Mouse (Mus musculus) hindbrain, embryonic 13.5 days (tissue): ENCODE measurements around the gene Fam20a. TPM values are rescaled to one million over a fixed set of nuclear protein-coding genes. Genes with fewer than 3 reads are reported as not detected.

ENCODE experiments used
- ATAC-seq: fragments of 200-750 bp; cut with Nextera tagmentation; 2 replicates; pipeline ENCODE4 v1.8.0; 2017; ENCODE audit warnings: moderate TSS enrichment; ENCODE audit not compliant: low FRiP score
- H3K27ac ChIP-seq: fragments of 300-500 bp; sonication (generic); 2 replicates; pipeline ENCODE4 v1.5.1; 2015; ENCODE audit warnings: inconsistent platforms, mild to moderate bottlenecking, moderate library complexity
- H3K27me3 ChIP-seq: fragments of 300-500 bp; sonication (generic); 2 replicates; pipeline ENCODE4 v1.6.1; 2015; ENCODE audit warnings: mild to moderate bottlenecking, inconsistent platforms
- H3K36me3 ChIP-seq: fragments of 300-500 bp; sonication (generic); 2 replicates; pipeline ENCODE4 v1.6.1; 2015; ENCODE audit warnings: mild to moderate bottlenecking, inconsistent platforms
- H3K4me1 ChIP-seq: fragments of 300-500 bp; sonication (generic); replicated peaks from 2 replicates; pipeline ENCODE4 v1.6.1; 2015; ENCODE audit warnings: inconsistent platforms
- H3K4me2 ChIP-seq: fragments of 300-500 bp; sonication (generic); 2 replicates; pipeline ENCODE4 v1.6.1; 2015; ENCODE audit warnings: inconsistent platforms, mild to moderate bottlenecking, moderate library complexity
- H3K4me3 ChIP-seq: fragments of 300-500 bp; sonication (generic); 2 replicates; pipeline ENCODE4 v1.5.1; 2015; ENCODE audit warnings: mild to moderate bottlenecking, inconsistent platforms
- H3K9ac ChIP-seq: fragments of 300-500 bp; sonication (generic); 2 replicates; pipeline ENCODE4 v1.6.1; 2015; ENCODE audit warnings: mild to moderate bottlenecking, inconsistent platforms
- H3K9me3 ChIP-seq: fragments of 300-500 bp; sonication (generic); 2 replicates; pipeline ENCODE4 v1.6.1; 2016; ENCODE audit warnings: inconsistent platforms
- WGBS: fragments of 180-500 bp; shearing (Covaris S2); methylation state at CpG from one replicate; pipeline ENCODE4 v1.1.7; 2015; 5-methylcytosine and 5-hydroxymethylcytosine counted together
- polyA plus RNA-seq: library from polyadenylated mRNA; unstranded; fragments of >200 nt; fragmentation: Nextera tagmentation; extraction: Ambion mirVana; gene quantifications from 2 replicates; pipeline ENCODE4 v1.2.1, GENCODE M21; 2015

Gene Fam20a
- polyA plus RNA-seq, 1 experiment from 2014 or later: 2.4 TPM

DNA sequence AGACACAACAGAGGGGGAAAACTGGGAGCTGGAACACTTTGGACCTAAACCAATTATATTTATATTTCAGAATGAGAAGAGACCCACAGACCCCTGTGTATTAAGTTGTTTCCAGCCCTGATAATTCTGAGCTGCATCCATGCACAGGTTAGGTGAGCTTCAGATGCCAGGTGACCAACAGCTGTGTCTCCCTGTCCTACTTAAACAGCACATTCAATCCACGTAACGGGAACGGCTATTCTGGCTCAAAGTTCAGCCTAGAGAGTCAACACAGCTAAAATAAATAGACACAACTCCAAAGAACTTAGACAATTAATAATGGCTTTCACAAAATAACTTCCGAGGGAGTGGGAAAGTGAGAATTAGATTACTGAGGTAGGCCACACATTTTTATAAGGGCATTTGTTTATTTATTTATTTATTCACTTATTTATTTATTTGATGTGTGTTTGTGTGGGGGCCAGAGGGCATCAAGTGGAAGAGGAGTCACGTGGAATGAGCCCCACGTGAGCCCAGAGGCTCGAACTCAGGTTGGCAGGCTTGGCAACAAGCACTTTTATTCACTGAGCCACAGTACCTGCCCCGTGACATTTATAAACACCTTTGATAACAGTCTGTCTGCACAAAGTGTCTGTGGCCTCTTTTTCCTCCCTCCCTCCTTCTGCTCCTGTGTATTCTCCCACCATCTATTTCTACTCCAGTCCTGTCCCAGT, 10.8 kb upstream of the Fam20a start:
- H3K4me2 ChIP-seq: no peak overlapping the region
- no peaks in the 10 kb centered on the region; the same call in 1 of the 2 replicates for H3K9me3 ChIP-seq
- ATAC-seq: no peak
- no peak overlapping the region for H3K27ac ChIP-seq
- no peaks in the 10 kb centered on the region for H3K36me3 ChIP-seq
- no peak overlapping the region for H3K4me3 ChIP-seq
- H3K9ac ChIP-seq: no peak overlapping the region
- no peaks in the 10 kb centered on the region; the same call in 1 of the 2 replicates for H3K4me1 ChIP-seq
- 81% methylated on average over 8 of the region's 8 CpGs for WGBS
- H3K27me3 ChIP-seq: no peaks in the 10 kb centered on the region

DNA sequence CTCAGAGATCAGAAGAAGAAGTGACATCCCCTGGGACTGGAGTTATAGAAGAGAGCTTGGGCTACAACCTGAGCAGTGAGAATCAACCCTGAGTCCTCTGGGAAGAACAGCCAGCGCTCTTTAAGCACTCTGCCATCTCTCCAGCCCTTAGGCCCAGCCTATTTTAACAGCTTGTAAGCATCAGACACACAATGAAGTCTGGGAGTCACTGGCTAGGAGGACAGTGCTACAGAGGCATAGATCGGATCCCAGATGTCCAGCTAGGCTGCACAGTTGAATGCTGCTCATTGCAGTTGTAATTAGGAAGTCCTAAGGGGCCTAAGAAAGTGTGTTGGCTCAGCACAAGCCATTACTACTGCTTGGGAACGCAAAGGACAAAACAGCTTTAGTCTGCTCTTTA, 6.3 kb upstream of the Fam20a start:
- WGBS: 72% methylated on average over 3 of the region's 3 CpGs
- Histone ChIP-seq H3K27me3 (0 out of 2 replicates have a peak, but pooled peaks cover 3% of the 10 kb centered on the region), H3K4me1 (no peaks in the 10 kb centered on the region; the same call in 1 of the 2 replicates), H3K27ac (no peak overlapping the region), H3K36me3 (no peaks in the 10 kb centered on the region), H3K4me3 (no peak overlapping the region), H3K9ac (no peak overlapping the region), H3K4me2 (no peak overlapping the region), H3K9me3 (no peaks in the 10 kb centered on the region)
- ATAC-seq: no peak

DNA sequence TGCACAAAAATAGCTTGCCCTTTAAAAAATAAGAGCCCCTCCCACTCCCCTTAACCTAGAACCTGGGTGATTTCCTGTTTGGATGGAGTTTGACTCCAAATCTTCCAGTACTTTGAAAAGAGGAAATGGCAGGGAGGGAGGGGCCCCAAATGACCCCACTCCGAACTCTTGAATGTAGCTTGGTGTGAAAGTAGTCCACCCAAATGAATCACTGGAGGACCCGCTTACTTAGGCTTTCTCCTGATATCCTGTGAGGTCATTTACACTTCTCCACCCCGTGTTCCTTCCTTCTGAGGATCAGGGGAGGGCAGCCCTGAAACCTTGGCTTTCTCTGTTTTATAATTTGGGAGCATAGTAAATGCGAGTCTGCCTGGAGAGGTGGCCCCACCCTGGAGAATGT, 632 bp upstream of the Fam20a start:
- peak overlapping the region; percentile 96; the same call in 1 of the 2 replicates for H3K4me2 ChIP-seq
- H3K27me3 ChIP-seq: peaks cover 34% of the 10 kb centered on the region
- H3K9ac ChIP-seq: peak overlapping the region; percentile 69; the same call in 1 of the 2 replicates
- no peak for ATAC-seq
- no peaks in the 10 kb centered on the region for H3K9me3 ChIP-seq
- H3K4me3 ChIP-seq: no peak overlapping the region
- WGBS: 66% methylated on average over 4 of the region's 4 CpGs
- peaks cover 20% of the 10 kb centered on the region for H3K4me1 ChIP-seq
- H3K27ac ChIP-seq: no peak overlapping the region
- no peaks in the 10 kb centered on the region for H3K36me3 ChIP-seq

DNA sequence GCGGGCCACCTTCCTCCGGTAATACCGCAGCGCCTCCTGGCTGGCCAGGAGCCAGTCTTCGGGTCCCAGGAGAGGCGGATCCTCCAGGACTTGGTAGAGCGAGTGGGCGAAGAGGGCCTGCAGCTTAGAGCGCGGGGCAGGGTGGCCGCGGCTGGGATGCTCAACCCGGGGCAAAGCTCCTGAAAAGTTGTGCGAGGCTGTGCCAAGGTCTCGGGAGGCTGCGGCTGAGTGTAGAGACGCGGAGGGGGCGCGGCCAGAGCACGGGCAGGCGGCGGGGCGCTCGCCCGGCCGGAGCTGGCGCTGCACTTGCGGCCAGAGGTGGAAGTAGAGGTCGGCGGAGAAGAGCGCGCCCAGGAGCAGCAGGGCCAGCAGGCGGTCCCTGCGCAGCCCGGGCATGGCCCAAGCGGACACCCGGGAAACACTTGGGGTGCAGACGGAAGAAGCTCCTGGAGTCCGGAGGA, 729 bp downstream of the Fam20a start:
- H3K27me3 ChIP-seq: peaks cover 34% of the 10 kb centered on the region
- H3K4me2 ChIP-seq: peak overlapping the region; percentile 96
- H3K9me3 ChIP-seq: no peaks in the 10 kb centered on the region
- H3K4me1 ChIP-seq: peaks cover 20% of the 10 kb centered on the region
- H3K36me3 ChIP-seq: no peaks in the 10 kb centered on the region
- ATAC-seq: peak; percentile 58
- H3K9ac ChIP-seq: peak overlapping the region; percentile 69
- H3K27ac ChIP-seq: no peak overlapping the region; the same call in 1 of the 2 replicates
- peak overlapping the region; percentile 48 for H3K4me3 ChIP-seq
- under 1% methylated on average over 40 of the region's 40 CpGs for WGBS

DNA sequence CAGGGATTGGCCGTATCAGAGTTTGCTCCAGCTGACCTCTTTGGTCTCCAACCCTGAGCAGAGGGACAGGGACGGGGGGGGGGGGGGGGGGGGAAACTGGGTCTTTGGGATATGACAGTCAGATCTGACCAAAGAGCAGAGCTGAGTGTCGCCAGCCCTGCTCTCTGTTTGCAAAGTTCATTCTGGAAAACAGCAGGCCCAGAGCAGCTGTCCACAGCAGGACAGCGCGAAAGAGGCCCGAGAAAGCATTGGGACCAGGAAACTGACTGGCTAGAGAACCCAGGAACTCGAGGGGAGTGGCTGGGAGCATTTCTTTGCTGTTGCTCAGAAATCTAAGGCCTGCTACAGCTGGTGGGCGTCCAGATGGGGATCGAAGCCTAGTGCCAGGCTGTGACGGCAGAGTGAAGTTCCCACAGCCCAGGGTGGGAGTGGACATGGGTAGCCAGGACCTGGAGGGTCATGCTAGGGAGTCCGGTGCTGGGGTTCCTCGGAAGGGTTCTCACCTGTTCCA, 1.2 kb downstream of the Fam20a start:
- ATAC-seq: no peak
- Histone ChIP-seq H3K4me1 (peaks cover 20% of the 10 kb centered on the region), H3K9me3 (no peaks in the 10 kb centered on the region), H3K27ac (no peak overlapping the region), H3K4me3 (peak overlapping the region; percentile 48), H3K27me3 (peaks cover 34% of the 10 kb centered on the region), H3K4me2 (peak overlapping the region; percentile 96), H3K9ac (0 out of 2 replicates have a peak overlapping the region, but pooled peaks have one; percentile 69), H3K36me3 (no peaks in the 10 kb centered on the region)
- 11% methylated on average over 11 of the region's 12 CpGs for WGBS

DNA sequence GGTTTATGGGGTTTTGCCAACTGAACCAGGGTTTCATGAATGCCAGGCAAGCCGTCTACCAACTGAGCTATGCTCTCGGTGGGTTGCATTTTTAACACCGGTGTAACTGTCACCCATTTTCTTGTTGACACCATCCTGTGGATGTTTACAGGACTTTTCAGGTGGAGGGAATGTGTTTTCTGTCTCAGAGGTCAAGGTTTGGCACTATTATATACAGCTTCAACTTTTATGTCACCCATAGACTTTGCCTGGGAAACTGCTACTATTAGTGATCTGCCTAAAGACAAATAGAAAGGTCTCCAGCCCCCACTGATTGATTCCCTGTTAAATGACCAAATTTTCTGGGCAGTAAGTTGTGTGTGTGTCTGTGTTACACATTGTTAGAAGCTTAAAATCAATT, 2.7 kb downstream of the Fam20a start:
- H3K9me3 ChIP-seq: no peaks in the 10 kb centered on the region
- no peak for ATAC-seq
- 88% methylated on average over 3 of the region's 3 CpGs for WGBS
- H3K4me2 ChIP-seq: no peak overlapping the region
- no peak overlapping the region for H3K27ac ChIP-seq
- H3K4me3 ChIP-seq: no peak overlapping the region
- peaks cover 22% of the 10 kb centered on the region for H3K4me1 ChIP-seq
- H3K36me3 ChIP-seq: no peaks in the 10 kb centered on the region
- H3K9ac ChIP-seq: no peak overlapping the region
- H3K27me3 ChIP-seq: peaks cover 34% of the 10 kb centered on the region

DNA sequence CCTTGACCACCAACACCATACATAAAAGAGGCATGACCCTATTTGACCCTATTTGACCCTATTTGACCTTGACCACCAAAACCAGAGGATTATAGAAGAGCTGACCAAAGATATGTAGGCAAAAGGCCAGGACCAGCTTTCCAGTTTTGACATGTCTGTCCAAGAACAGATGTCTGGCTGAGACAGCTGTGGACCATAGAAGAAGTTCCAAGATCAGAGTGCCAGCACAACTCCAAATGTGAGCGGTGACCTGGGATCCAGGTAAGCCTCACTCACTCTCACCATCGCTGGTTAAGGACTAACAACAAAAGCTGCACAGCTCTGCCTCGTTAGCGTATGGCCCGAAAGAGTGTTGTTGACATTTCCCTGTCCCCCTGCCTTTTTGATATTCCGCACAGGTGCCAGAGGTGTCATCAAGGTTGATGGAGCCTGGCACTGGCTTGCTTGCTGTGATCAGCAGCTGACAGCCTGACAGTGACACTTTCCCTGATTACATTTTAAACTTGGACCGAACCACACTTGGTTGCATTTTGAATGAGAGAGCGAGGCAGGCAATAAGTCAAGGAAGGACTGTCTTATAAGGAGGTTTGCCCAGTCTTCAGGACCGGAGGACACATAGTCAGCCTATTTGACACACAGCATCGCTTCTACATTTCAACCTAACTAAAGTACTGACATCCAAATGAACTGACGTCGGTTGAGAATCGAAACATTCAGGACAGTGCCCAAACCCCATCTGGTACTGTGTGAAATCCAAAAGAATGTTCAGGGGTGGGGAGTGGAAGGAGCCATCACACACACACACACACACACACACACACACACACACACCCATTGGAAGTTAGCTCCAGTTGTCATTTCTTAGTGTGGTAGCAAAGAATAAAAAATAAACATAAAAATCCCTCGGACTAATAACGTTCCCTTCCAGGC, 3.8 kb downstream of the Fam20a start:
- Histone ChIP-seq H3K27me3 (peaks cover 30% of the 10 kb centered on the region), H3K4me2 (no peak overlapping the region), H3K4me1 (peaks cover 22% of the 10 kb centered on the region), H3K27ac (no peak overlapping the region), H3K9ac (no peak overlapping the region), H3K4me3 (no peak overlapping the region), H3K9me3 (no peaks in the 10 kb centered on the region), H3K36me3 (no peaks in the 10 kb centered on the region)
- no peak for ATAC-seq
- 85% methylated on average over 15 of the region's 15 CpGs for WGBS

DNA sequence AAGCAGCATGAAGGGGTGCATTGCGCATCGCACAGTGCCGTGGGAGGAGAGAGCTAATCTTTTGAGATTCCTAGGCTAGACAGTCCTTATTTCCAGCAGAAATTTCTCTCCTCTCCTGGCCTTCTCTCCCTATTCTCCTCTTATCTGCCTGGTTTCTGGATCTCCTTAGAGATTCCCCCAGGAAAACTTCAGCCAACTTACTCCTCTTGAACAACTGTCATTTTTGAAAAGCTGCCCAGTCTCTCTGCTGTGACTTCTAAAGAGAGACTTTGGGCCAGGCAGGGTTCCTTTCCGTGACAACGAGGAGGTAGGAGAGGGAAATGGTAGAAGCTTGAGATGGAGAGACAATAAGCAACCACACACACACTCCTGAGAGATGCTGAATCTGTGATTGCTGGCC, 4.6 kb downstream of the Fam20a start:
- Histone ChIP-seq H3K4me3 (no peak overlapping the region), H3K9ac (no peak overlapping the region), H3K9me3 (no peaks in the 10 kb centered on the region), H3K4me1 (peaks cover 20% of the 10 kb centered on the region), H3K27me3 (peaks cover 23% of the 10 kb centered on the region), H3K4me2 (no peak overlapping the region), H3K36me3 (no peaks in the 10 kb centered on the region), H3K27ac (no peak overlapping the region)
- no peak for ATAC-seq
- WGBS: 86% methylated on average over 5 of the region's 5 CpGs

DNA sequence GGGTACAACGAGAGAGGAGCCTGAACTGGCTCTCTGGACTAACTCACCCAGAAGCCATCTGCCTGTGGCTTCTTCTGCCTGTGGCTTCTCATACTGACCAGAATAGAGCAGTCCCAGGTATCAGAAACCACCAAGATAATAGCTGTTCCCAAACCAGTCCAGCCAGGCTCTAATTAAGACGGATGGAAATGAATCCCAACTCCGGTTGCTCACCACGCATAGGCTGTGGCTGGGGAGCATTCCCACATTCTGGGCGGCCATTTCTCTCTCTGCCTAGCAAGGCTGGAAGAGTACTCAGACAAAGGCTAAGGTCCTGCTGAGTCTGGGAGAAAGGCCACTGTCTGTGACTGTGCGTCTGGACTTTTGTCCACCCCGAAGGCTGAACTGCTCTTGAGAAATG, 5.1 kb downstream of the Fam20a start:
- Histone ChIP-seq H3K36me3 (no peaks in the 10 kb centered on the region), H3K4me2 (no peak overlapping the region), H3K9me3 (no peaks in the 10 kb centered on the region), H3K4me1 (peaks cover 16% of the 10 kb centered on the region), H3K27me3 (peaks cover 19% of the 10 kb centered on the region), H3K9ac (no peak overlapping the region), H3K4me3 (no peak overlapping the region), H3K27ac (no peak overlapping the region)
- WGBS: 66% methylated on average over 7 of the region's 7 CpGs
- no peak for ATAC-seq

DNA sequence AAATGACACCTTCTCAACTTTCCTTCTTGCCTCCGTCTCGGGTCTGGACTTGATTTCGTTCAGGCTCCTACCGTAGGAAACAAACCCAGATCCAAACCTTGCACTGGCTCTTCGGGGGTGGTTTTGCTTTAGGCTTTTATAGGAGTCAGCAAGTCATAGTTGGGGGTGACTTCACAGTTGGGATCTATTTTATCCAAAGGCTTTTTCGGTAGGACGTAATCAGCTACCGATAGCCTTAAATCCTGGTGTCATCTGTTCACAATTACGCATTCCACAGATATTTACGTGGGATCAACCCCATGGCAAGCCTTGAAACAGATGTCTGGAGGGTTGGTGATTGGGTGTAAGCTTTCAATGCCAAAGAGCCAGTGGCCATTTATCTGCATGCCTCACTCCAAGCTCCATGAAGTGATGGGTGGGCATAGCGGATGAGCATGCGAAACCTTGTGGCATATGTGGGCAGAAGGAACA, 6.7 kb downstream of the Fam20a start:
- 85% methylated on average over 12 of the region's 12 CpGs for WGBS

DNA sequence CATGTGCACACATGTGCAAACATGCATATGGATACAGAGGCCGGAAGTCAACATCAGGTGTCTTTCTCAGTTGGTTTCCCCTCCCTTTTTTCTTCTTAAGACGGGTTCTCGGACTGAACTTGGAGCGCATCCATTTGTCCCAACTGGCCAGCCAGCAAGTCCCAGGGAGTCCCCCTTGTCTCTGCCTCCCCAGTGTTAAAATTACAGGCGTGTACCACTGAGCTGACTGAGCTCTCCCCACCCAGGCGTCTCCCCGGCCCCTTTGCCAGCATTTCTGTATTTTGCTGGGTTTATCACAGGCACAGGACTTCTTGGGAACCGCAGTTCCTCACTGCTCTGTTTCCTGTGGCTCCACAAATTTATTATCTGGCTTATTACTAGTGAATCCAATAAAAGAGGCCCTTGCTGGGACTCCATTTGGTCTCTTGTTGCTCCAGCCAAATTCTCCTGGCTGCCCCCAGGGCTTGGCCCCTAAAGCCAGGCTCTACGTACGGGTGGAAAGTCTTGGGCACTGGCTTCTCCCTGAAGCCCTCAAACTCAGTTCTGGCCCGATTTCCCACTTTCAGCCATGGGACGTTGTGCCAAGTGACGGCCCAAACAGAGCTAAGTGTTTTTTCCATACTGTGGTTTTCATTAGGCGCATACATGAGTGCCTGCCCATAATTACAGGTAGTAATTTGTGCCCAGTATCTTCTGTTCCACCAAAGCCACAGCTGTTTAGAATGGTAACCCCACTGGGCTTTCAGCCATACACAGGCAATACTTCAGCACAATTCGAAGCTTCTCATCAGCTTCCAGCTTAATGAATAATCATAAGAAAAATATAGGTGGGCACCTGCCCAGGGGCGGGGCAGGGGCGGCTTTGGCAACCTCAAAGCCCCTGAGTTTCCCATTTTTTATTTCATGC, 7.5 kb downstream of the Fam20a start:
- Histone ChIP-seq H3K36me3 (no peaks in the 10 kb centered on the region), H3K9me3 (no peaks in the 10 kb centered on the region), H3K4me2 (no peak overlapping the region), H3K27me3 (no peaks in the 10 kb centered on the region), H3K4me3 (no peak overlapping the region), H3K4me1 (0 out of 2 replicates have a peak, but pooled peaks cover 2% of the 10 kb centered on the region), H3K9ac (no peak overlapping the region), H3K27ac (no peak overlapping the region)
- 86% methylated on average over 17 of the region's 17 CpGs for WGBS
- ATAC-seq: no peak

More for the DNA sequence above, 6.7 kb downstream of the Fam20a start:
- H3K36me3 ChIP-seq: no peaks in the 10 kb centered on the region
- H3K27ac ChIP-seq: no peak overlapping the region
- no peak overlapping the region for H3K4me2 ChIP-seq
- H3K4me3 ChIP-seq: no peak overlapping the region
- 0 out of 2 replicates have a peak, but pooled peaks cover 2% of the 10 kb centered on the region for H3K4me1 ChIP-seq
- ATAC-seq: no peak
- H3K9ac ChIP-seq: no peak overlapping the region
- no peaks in the 10 kb centered on the region for H3K9me3 ChIP-seq
- 0 out of 2 replicates have a peak, but pooled peaks cover 4% of the 10 kb centered on the region for H3K27me3 ChIP-seq
